Mouse (Mus musculus): ENCODE data around the gene Slc7a6os. TPM values are rescaled to one million over a fixed set of nuclear protein-coding genes. Genes with fewer than 3 reads are reported as not detected.
A peak's percentile ranks its signal among the peaks of the same experiment; 100 is the strongest.

Gene Slc7a6os
- total and polyA plus RNA-seq, 3 experiments, result 7.1 to 10.7 (median 9.6) TPM

GRCm38 (mm10) chr8:106151041-106151440 is 59.7 kb downstream of the Slc7a6os start:
- TF ChIP-seq POLR2A (IDR thresholded peaks at IDR 0.05; ENCODE audit: insufficient read depth, low read depth, low read length), result no peak
- intact Hi-C loops (cut with DNase I), result loop anchor here (5.0 kb wide), 1 partner anchor 61 kb away; the partner anchor contains the start of genes Prmt7 and Slc7a6os
- Histone ChIP-seq H3K4me3 (peak overlapping the region; percentile 71), H3K27ac (peak overlapping the region; percentile 6), H3K4me1 (ENCODE audit: control insufficient read depth, insufficient read depth, low read length) (peaks cover 1% of the 10 kb centered on the region), H3K36me3 (ENCODE audit: control insufficient read depth, insufficient read depth, low read length) (no peaks in the 10 kb centered on the region), H3K27me3 (ENCODE audit: control insufficient read depth, insufficient read depth, low read length) (no peaks in the 10 kb centered on the region), H3K9ac (ENCODE audit: low read depth, low read length) (no peak overlapping the region), H3K79me2 (replicated peaks; ENCODE audit: control insufficient read depth, insufficient read depth, low read length) (no peaks in the 10 kb centered on the region; the same call in 1 of the 2 replicates)
- WGBS, result 62% methylated on average over 9 of the region's 9 CpGs
- no peak for DNase-seq

Other genes starting within 250 kb of the Slc7a6os start
- 10 to 100 TPM; 35.0 to 38.1 TPM for gene Slc12a4, start 244.8 kb downstream of the Slc7a6os start, total RNA-seq (2021)
- gene Slc12a4, start 244.8 kb downstream of the Slc7a6os start, polyA plus RNA-seq (2012; rRNA removed), result 54.6 and 73.4 TPM in 2 replicates
- not detected for gene Dpep3, start 231.5 kb downstream of the Slc7a6os start, total RNA-seq (2021)
- 0.23 and 0.26 TPM in 2 replicates for gene Dpep3, start 231.5 kb downstream of the Slc7a6os start, polyA plus RNA-seq (2012; rRNA removed)
- gene Dus2, start 219.6 kb downstream of the Slc7a6os start, total RNA-seq (2021), result 1 to 10 TPM; 9.1 to 9.4 TPM
- 7.8 and 11.9 TPM in 2 replicates for gene Dus2, start 219.6 kb downstream of the Slc7a6os start, polyA plus RNA-seq (2012; rRNA removed)
- not detected for gene Dpep2nb, start 205.0 kb downstream of the Slc7a6os start, total RNA-seq (2021)
- not detected in 2 replicates for gene Dpep2nb, start 205.0 kb downstream of the Slc7a6os start, polyA plus RNA-seq (2012; rRNA removed)
- 10 to 100 TPM in 1 of 2 experiments, 1 to 10 TPM in 1; 9.2 to 10.0 TPM for gene Ddx28, start 199.1 kb downstream of the Slc7a6os start, total RNA-seq (2021)
- 5.7 and 6.3 TPM in 2 replicates for gene Ddx28, start 199.1 kb downstream of the Slc7a6os start, polyA plus RNA-seq (2012; rRNA removed)
- 10 to 100 TPM; 18.9 to 19.2 TPM for gene Nfatc3, start 152.1 kb downstream of the Slc7a6os start, total RNA-seq (2021)
- gene Nfatc3, start 152.1 kb downstream of the Slc7a6os start, polyA plus RNA-seq (2012; rRNA removed), result 12.2 and 21.8 TPM in 2 replicates
- gene Esrp2, start 74.0 kb downstream of the Slc7a6os start, total RNA-seq (2021), result under 1 TPM; 0.31 to 0.52 TPM
- gene Esrp2, start 74.0 kb downstream of the Slc7a6os start, polyA plus RNA-seq (2012; rRNA removed), result 0.29 and 1.1 TPM in 2 replicates
- 1 to 10 TPM; 6.5 to 8.6 TPM for gene Pla2g15, start 60.5 kb downstream of the Slc7a6os start, total RNA-seq (2021)
- gene Pla2g15, start 60.5 kb downstream of the Slc7a6os start, polyA plus RNA-seq (2012; rRNA removed), result 8.0 and 8.4 TPM in 2 replicates
- 10 to 100 TPM; 10.2 to 10.8 TPM for gene Slc7a6, start 42.1 kb downstream of the Slc7a6os start, total RNA-seq (2021)
- gene Slc7a6, start 42.1 kb downstream of the Slc7a6os start, polyA plus RNA-seq (2012; rRNA removed), result 14.7 and 17.4 TPM in 2 replicates
- 10 to 100 TPM; 22.9 to 26.3 TPM for gene Prmt7, start within 50 bp of the Slc7a6os start, total RNA-seq (2021)
- 21.7 and 32.5 TPM in 2 replicates for gene Prmt7, start within 50 bp of the Slc7a6os start, polyA plus RNA-seq (2012; rRNA removed)
- gene Smpd3, start 127.1 kb upstream of the Slc7a6os start, total RNA-seq (2021), result 1 to 10 TPM; 3.1 TPM
- 2.1 and 2.4 TPM in 2 replicates for gene Smpd3, start 127.1 kb upstream of the Slc7a6os start, polyA plus RNA-seq (2012; rRNA removed)
- gene Zfp90, start 204.4 kb upstream of the Slc7a6os start, total RNA-seq (2021), result 1 to 10 TPM; 2.7 to 3.8 TPM
- 1.8 and 2.8 TPM in 2 replicates for gene Zfp90, start 204.4 kb upstream of the Slc7a6os start, polyA plus RNA-seq (2012; rRNA removed)

All from heart, adult 2 months (tissue).